Mouse (Mus musculus): ENCODE measurements around the gene Cacnb2. TPM values are rescaled to one million over a fixed set of nuclear protein-coding genes. Genes with fewer than 3 reads are reported as not detected.

The Cacnb2 gene
- polyA plus RNA-seq, 1 experiment from 2014 or later: 0.77 TPM

DNA sequence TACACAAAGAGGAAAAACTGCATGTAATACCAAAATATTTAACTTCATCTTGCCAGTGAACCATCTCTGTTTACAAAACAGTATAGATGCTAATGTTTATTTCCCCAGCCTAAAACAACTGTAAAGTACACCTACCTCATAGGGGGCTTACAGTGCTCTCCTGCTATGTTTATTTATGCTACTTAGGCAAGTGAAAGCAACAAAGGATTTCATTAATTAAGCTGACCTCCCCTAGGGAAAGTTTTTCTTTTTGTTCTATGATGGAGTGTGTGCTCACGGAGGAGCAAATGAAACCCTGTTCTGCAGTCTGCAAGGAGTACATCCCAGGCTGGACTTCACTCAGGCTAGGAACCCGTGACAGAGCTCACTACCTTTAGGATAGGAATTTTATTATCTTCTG, 272.2 kb downstream of the Cacnb2 start:
- no peak for ATAC-seq (replicated peaks; ENCODE audit: insufficient number of reproducible peaks, low FRiP score, low TSS enrichment, low read depth)

DNA sequence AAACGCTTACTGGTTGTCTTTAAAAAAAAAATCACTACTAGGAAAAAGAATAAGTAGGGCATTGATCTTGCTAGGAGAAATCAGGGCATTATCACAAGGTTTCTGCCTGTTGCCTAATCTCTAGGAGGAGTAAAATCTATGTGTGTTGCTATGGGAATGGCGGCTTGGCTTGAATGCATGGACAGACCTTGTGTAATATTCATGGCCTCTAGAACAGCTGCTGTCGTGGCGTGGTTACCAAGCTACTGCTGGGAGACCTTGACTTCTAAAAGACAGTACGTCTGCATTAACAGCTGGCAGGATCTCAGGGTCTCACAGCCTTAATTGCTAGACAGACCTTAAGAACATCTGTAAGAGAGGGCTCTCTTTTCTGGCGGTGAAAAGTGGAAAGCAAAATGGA, 272.7 kb downstream of the Cacnb2 start:
- Histone ChIP-seq H3K27ac (replicated peaks; ENCODE audit: low read depth, low read length) (no peak overlapping the region), H3K4me2 (ENCODE audit: low read depth, low read length) (no peak overlapping the region), H3K9ac (replicated peaks; ENCODE audit: low read length) (no peak overlapping the region), H3K4me3 (ENCODE audit: low read depth, low read length) (no peak overlapping the region), H3K4me1 (ENCODE audit: control insufficient read depth, insufficient read depth, low read length) (no peaks in the 10 kb centered on the region), H3K27me3 (ENCODE audit: control insufficient read depth, insufficient read depth, low read length) (no peaks in the 10 kb centered on the region), H3K9me3 (replicated peaks; ENCODE audit: control insufficient read depth, low read length) (no peaks in the 10 kb centered on the region), H3K36me3 (replicated peaks; ENCODE audit: control insufficient read depth, insufficient read depth, low read depth, low read length) (no peaks in the 10 kb centered on the region)
- DNase-seq (ENCODE audit: low spot score): no peak
- WGBS: 70% methylated on average over 6 of the region's 6 CpGs
- peak; percentile 24 for ATAC-seq (replicated peaks; ENCODE audit: insufficient number of reproducible peaks, low FRiP score, low TSS enrichment, low read depth)

More for the DNA sequence above, 272.2 kb downstream of the Cacnb2 start:
- no peak overlapping the region for H3K27ac ChIP-seq (replicated peaks; ENCODE audit: low read depth, low read length)
- no peak for DNase-seq (ENCODE audit: low spot score)
- no peaks in the 10 kb centered on the region for H3K4me1 ChIP-seq (ENCODE audit: control insufficient read depth, insufficient read depth, low read length)
- H3K9me3 ChIP-seq (replicated peaks; ENCODE audit: control insufficient read depth, low read length): no peaks in the 10 kb centered on the region
- WGBS: 35% methylated on average over 2 of the region's 2 CpGs
- no peak overlapping the region for H3K4me2 ChIP-seq (ENCODE audit: low read depth, low read length)
- no peak overlapping the region for H3K9ac ChIP-seq (replicated peaks; ENCODE audit: low read length)
- no peaks in the 10 kb centered on the region for H3K27me3 ChIP-seq (ENCODE audit: control insufficient read depth, insufficient read depth, low read length)
- no peaks in the 10 kb centered on the region for H3K36me3 ChIP-seq (replicated peaks; ENCODE audit: control insufficient read depth, insufficient read depth, low read depth, low read length)
- H3K4me3 ChIP-seq (ENCODE audit: low read depth, low read length): no peak overlapping the region

DNA sequence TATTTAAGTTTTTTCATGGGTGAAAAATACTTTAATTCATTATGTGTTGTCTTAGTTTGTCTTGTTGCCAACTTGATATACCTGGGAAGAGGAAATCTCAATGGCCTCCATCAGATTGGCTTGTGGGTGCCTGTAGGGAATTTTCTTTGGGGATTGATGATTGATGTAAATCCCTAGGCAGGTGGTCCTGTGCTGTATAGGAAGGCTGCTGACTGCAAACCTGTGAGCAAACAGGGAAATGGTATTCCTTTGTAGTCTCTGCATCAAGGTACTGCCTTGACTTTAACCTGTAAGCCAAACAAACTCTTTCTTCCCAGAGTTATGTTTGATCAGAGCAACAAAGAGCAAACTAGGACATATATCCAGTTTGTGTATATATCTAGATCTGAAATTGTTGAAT, 276.1 kb downstream of the Cacnb2 start:
- no peaks in the 10 kb centered on the region for H3K9me3 ChIP-seq (replicated peaks; ENCODE audit: control insufficient read depth, low read length)
- no peaks in the 10 kb centered on the region for H3K4me1 ChIP-seq (ENCODE audit: control insufficient read depth, insufficient read depth, low read length)
- H3K4me3 ChIP-seq (ENCODE audit: low read depth, low read length): no peak overlapping the region
- H3K36me3 ChIP-seq (replicated peaks; ENCODE audit: control insufficient read depth, insufficient read depth, low read depth, low read length): no peaks in the 10 kb centered on the region
- no peaks in the 10 kb centered on the region for H3K27me3 ChIP-seq (ENCODE audit: control insufficient read depth, insufficient read depth, low read length)
- no peak overlapping the region for H3K4me2 ChIP-seq (ENCODE audit: low read depth, low read length)
- H3K9ac ChIP-seq (replicated peaks; ENCODE audit: low read length): no peak overlapping the region
- ATAC-seq (replicated peaks; ENCODE audit: insufficient number of reproducible peaks, low FRiP score, low TSS enrichment, low read depth) (no peak), DNase-seq (ENCODE audit: low spot score) (no peak)
- no peak overlapping the region for H3K27ac ChIP-seq (replicated peaks; ENCODE audit: low read depth, low read length)

DNA sequence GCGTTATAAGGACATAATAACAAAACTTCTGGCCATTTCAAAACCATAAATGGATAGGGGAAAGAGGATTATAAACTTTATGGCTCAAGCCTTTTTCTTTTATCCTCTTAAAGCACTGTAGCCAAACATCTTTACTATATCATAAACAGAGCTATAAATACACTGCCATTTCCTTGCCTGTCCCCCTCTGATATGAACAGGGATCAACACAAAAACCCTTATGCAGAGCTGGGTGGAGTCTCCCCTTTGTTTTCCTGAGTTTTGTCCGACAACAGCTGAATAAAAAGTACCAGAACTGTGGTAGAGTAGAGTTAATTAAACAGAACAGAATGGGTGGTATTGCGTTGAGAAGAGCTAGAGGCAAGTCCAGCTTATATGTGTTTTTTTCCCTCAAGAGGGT, 280.6 kb downstream of the Cacnb2 start:
- Histone ChIP-seq H3K4me3 (ENCODE audit: low read depth, low read length) (no peak overlapping the region), H3K4me1 (ENCODE audit: control insufficient read depth, insufficient read depth, low read length) (no peaks in the 10 kb centered on the region), H3K4me2 (ENCODE audit: low read depth, low read length) (no peak overlapping the region), H3K27ac (replicated peaks; ENCODE audit: low read depth, low read length) (no peak overlapping the region), H3K9ac (replicated peaks; ENCODE audit: low read length) (no peak overlapping the region), H3K9me3 (replicated peaks; ENCODE audit: control insufficient read depth, low read length) (no peaks in the 10 kb centered on the region), H3K36me3 (replicated peaks; ENCODE audit: control insufficient read depth, insufficient read depth, low read depth, low read length) (no peaks in the 10 kb centered on the region), H3K27me3 (ENCODE audit: control insufficient read depth, insufficient read depth, low read length) (no peaks in the 10 kb centered on the region)
- no peak for DNase-seq (ENCODE audit: low spot score)
- 88% methylated on average over 3 of the region's 3 CpGs for WGBS
- no peak for ATAC-seq (replicated peaks; ENCODE audit: insufficient number of reproducible peaks, low FRiP score, low TSS enrichment, low read depth)

DNA sequence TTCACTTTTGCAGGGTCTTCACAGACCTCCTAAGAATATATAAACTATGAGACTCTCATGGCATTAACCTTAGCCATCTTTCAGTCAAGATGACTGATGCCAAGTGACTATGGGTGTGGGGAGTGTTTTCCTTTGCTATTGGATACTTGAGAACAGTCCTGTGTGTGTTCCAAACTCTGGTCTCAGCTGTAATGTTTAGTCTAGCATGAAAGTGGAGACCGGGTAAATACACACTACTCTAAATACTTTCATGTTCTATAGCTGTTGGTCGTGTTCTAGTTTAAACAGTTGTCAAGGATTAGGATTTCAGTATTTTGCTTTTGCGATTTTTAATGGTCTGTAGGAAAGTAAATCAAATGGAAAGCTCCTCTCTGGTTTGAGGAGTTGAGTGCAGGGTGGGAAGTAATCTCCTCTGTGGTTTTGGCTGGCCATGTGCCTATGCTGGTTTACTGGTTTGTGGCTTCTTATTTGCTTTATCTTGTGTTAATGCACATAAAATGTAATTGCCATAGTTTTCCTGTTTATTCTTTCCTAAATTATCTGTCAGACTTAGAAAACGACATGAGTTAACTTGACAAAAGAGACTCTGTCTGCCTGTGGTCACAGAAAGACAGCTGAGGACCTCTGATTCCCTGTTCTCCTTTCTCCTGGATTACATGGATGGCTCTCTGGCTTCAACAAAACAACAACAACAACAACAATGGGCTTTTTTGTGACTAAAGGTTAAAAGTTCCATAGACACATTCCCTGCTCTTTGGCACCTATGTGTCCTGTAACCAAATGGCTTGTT, 285.7 kb downstream of the Cacnb2 start:
- no peak overlapping the region for H3K4me3 ChIP-seq (ENCODE audit: low read depth, low read length)
- 53% methylated on average over 4 of the region's 4 CpGs for WGBS

DNA sequence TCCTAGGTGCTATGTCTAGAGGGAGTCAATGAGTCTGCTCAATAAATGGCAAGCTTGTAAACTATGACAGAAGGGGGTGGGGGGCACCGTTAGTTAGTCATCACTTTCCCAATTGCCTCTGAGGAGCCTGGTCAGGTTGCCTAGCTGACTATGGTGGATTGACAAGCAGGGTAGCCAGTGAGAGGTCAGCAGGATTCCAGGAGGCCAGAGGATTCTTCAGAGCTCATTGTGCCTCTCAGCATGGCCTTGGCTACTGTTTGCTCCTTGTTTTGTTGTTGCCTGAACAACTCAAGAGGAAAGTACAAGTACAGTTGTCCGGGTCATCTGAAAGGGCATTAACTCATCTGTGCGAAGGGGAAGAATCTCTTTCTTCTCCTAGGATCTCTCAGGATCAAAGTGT, 300.9 kb downstream of the Cacnb2 start:
- Histone ChIP-seq H3K9me3 (replicated peaks; ENCODE audit: control insufficient read depth, low read length) (no peaks in the 10 kb centered on the region), H3K27ac (replicated peaks; ENCODE audit: low read depth, low read length) (no peak overlapping the region), H3K9ac (replicated peaks; ENCODE audit: low read length) (no peak overlapping the region), H3K36me3 (replicated peaks; ENCODE audit: control insufficient read depth, insufficient read depth, low read depth, low read length) (no peaks in the 10 kb centered on the region), H3K4me2 (ENCODE audit: low read depth, low read length) (no peak overlapping the region), H3K4me1 (ENCODE audit: control insufficient read depth, insufficient read depth, low read length) (no peaks in the 10 kb centered on the region), H3K27me3 (ENCODE audit: control insufficient read depth, insufficient read depth, low read length) (no peaks in the 10 kb centered on the region), H3K4me3 (ENCODE audit: low read depth, low read length) (no peak overlapping the region)
- 51% methylated on average over 3 of the region's 3 CpGs for WGBS
- DNase-seq (ENCODE audit: low spot score): no peak
- no peak for ATAC-seq (replicated peaks; ENCODE audit: insufficient number of reproducible peaks, low FRiP score, low TSS enrichment, low read depth)

More for the DNA sequence above, 285.7 kb downstream of the Cacnb2 start:
- H3K36me3 ChIP-seq (replicated peaks; ENCODE audit: control insufficient read depth, insufficient read depth, low read depth, low read length): no peaks in the 10 kb centered on the region
- peak; percentile 22 for DNase-seq (ENCODE audit: low spot score)
- no peak overlapping the region for H3K27ac ChIP-seq (replicated peaks; ENCODE audit: low read depth, low read length)
- H3K27me3 ChIP-seq (ENCODE audit: control insufficient read depth, insufficient read depth, low read length): no peaks in the 10 kb centered on the region
- no peak overlapping the region for H3K4me2 ChIP-seq (ENCODE audit: low read depth, low read length)
- H3K4me1 ChIP-seq (ENCODE audit: control insufficient read depth, insufficient read depth, low read length): no peaks in the 10 kb centered on the region
- H3K9ac ChIP-seq (replicated peaks; ENCODE audit: low read length): no peak overlapping the region
- no peak for ATAC-seq (replicated peaks; ENCODE audit: insufficient number of reproducible peaks, low FRiP score, low TSS enrichment, low read depth)
- no peaks in the 10 kb centered on the region for H3K9me3 ChIP-seq (replicated peaks; ENCODE audit: control insufficient read depth, low read length)

DNA sequence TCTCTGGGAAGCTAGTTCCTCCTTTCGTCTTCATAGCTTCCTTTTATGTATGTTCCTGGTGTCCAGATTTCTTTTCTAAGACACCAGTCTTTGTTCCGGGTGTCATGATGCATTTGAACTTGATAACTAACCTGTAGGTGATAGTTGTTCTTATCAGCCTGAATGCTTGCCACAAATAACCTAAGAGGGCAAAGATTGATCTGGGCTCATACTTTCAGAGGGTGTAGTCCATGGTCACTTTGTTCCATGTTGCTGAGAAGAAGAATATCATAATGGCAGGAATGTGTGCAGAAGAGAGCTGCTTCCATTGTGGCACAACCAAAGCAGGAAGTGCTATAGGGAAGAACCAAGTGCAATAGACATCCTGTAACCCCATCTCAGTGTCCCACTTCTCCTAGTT, 302.0 kb downstream of the Cacnb2 start:
- Histone ChIP-seq H3K9me3 (replicated peaks; ENCODE audit: control insufficient read depth, low read length) (no peaks in the 10 kb centered on the region), H3K4me1 (ENCODE audit: control insufficient read depth, insufficient read depth, low read length) (no peaks in the 10 kb centered on the region), H3K4me2 (ENCODE audit: low read depth, low read length) (no peak overlapping the region), H3K27me3 (ENCODE audit: control insufficient read depth, insufficient read depth, low read length) (no peaks in the 10 kb centered on the region), H3K9ac (replicated peaks; ENCODE audit: low read length) (no peak overlapping the region), H3K27ac (replicated peaks; ENCODE audit: low read depth, low read length) (no peak overlapping the region), H3K4me3 (ENCODE audit: low read depth, low read length) (no peak overlapping the region), H3K36me3 (replicated peaks; ENCODE audit: control insufficient read depth, insufficient read depth, low read depth, low read length) (no peaks in the 10 kb centered on the region)
- WGBS: 87% methylated on average over 2 of the region's 2 CpGs
- no peak for ATAC-seq (replicated peaks; ENCODE audit: insufficient number of reproducible peaks, low FRiP score, low TSS enrichment, low read depth)
- DNase-seq (ENCODE audit: low spot score): no peak

DNA sequence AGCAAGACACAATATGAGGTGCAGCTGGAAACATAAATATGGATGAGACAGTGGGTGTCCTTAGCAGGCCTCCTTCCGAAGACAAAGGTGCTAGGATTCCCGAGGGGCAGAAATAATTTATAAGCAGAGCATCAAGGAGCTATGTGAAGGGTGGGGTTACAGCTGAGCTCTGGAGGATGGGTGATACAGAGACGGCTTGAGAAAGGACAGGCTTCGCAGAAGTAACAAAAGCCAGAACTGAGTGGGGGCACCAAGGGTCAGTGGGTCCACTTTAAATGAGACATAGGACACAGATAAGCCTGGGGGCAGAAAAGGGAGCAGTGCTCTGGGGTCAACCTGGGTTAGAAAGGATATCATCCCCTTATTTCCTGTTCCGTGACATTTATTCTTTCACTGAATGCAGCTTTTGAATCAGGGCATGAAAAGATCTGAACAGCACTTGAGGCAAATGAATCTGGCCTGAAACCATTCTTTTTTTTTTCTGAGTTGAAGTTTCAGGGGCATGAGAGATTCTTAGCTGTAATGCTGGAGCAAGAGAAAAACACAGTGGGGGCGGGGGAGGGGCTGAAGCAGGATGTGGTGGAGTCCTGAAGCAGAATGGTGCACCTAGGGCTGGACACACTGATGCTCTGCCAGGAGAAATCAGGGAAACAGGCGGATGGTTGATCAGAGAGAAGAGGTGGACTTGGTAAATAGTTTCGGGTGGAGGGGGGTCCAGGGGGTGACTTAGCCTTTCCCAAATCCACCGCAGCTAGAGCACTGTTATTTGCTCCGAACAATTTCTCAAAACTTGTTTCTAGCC, 304.4 kb downstream of the Cacnb2 start:
- 0 out of 2 replicates have a peak, but pooled peaks have one; percentile 65 for ATAC-seq (replicated peaks; ENCODE audit: insufficient number of reproducible peaks, low FRiP score, low TSS enrichment, low read depth)
- no peaks in the 10 kb centered on the region for H3K36me3 ChIP-seq (replicated peaks; ENCODE audit: control insufficient read depth, insufficient read depth, low read depth, low read length)
- no peaks in the 10 kb centered on the region for H3K4me1 ChIP-seq (ENCODE audit: control insufficient read depth, insufficient read depth, low read length)
- WGBS: 23% methylated on average over 10 of the region's 10 CpGs
- H3K27ac ChIP-seq (replicated peaks; ENCODE audit: low read depth, low read length): no peak overlapping the region
- no peak overlapping the region for H3K9ac ChIP-seq (replicated peaks; ENCODE audit: low read length)
- H3K27me3 ChIP-seq (ENCODE audit: control insufficient read depth, insufficient read depth, low read length): no peaks in the 10 kb centered on the region
- H3K4me3 ChIP-seq (ENCODE audit: low read depth, low read length): no peak overlapping the region
- H3K9me3 ChIP-seq (replicated peaks; ENCODE audit: control insufficient read depth, low read length): no peaks in the 10 kb centered on the region
- H3K4me2 ChIP-seq (ENCODE audit: low read depth, low read length): no peak overlapping the region
- DNase-seq (ENCODE audit: low spot score): peak; percentile 5
